19 mouse cellular contexts compared by ENCODE assay signal in genomic region chr9:55695307-55695706, GRCm38 (mm10).
DNase-seq lines count a peak whose midpoint lies in the region; ATAC-seq lines count a peak whose summit lies in the region.
"Had no signal": no experiment of that assay in that cellular context is flagged by ENCODE, and none has a peak within 500 bp of the region (broad histone marks: within the 10 kb centered on the region; RNA-seq: fewer than 3 reads in every experiment).

No protein-coding gene starts in this region.

- no peak overlapping the region for H3K4me2 ChIP-seq in hindbrain, embryonic 15.5 days
- no peak overlapping the region for H3K4me2 ChIP-seq in hindbrain, embryonic 13.5 days
- no peak overlapping the region for H3K4me2 ChIP-seq in forebrain, embryonic 16.5 days (ENCODE audit: low read length)
- H3K4me2 ChIP-seq: embryonic facial prominence, embryonic 12.5 days; heart, embryonic 13.5 days; limb, embryonic 15.5 days had no signal

- H3K4me3 ChIP-seq in hindbrain, embryonic 15.5 days: no peak overlapping the region
- H3K4me3 ChIP-seq in hindbrain, embryonic 13.5 days: no peak overlapping the region
- H3K4me3 ChIP-seq in forebrain, embryonic 16.5 days (replicated peaks; ENCODE audit: low read length): no peak overlapping the region
- H3K4me3 ChIP-seq: embryonic facial prominence, embryonic 12.5 days; heart, embryonic 13.5 days; limb, embryonic 15.5 days had no signal

- no peaks in the 10 kb centered on the region for H3K27me3 ChIP-seq in hindbrain, embryonic 15.5 days
- H3K27me3 ChIP-seq in hindbrain, embryonic 13.5 days: no peaks in the 10 kb centered on the region
- no peaks in the 10 kb centered on the region for H3K27me3 ChIP-seq in forebrain, embryonic 16.5 days (replicated peaks; ENCODE audit: control insufficient read depth, insufficient read depth, low read length)
- H3K27me3 ChIP-seq: embryonic facial prominence, embryonic 12.5 days; heart, embryonic 13.5 days; limb, embryonic 15.5 days had no signal

- H3K9me3 ChIP-seq in hindbrain, embryonic 15.5 days: no peaks in the 10 kb centered on the region
- H3K9me3 ChIP-seq in hindbrain, embryonic 13.5 days: no peaks in the 10 kb centered on the region
- no peaks in the 10 kb centered on the region for H3K9me3 ChIP-seq in forebrain, embryonic 16.5 days (ENCODE audit: control insufficient read depth, low read length)
- H3K9me3 ChIP-seq: embryonic facial prominence, embryonic 12.5 days; G1E; heart, embryonic 13.5 days; limb, embryonic 15.5 days had no signal

- H3K9ac ChIP-seq in hindbrain, embryonic 15.5 days: no peak overlapping the region
- H3K9ac ChIP-seq in hindbrain, embryonic 13.5 days: no peak overlapping the region
- H3K9ac ChIP-seq in forebrain, embryonic 16.5 days (replicated peaks; ENCODE audit: low read depth, low read length): no peak overlapping the region
- H3K9ac ChIP-seq: embryonic facial prominence, embryonic 12.5 days; heart, embryonic 13.5 days; limb, embryonic 15.5 days had no signal

- 0 out of 2 replicates have a peak overlapping the region, but pooled peaks have one; percentile 1 for H3K27ac ChIP-seq in hindbrain, embryonic 15.5 days (replicated peaks)
- no peak overlapping the region for H3K27ac ChIP-seq in hindbrain, embryonic 13.5 days
- no peak overlapping the region for H3K27ac ChIP-seq in forebrain, embryonic 16.5 days (ENCODE audit: low read length)
- H3K27ac ChIP-seq: embryonic facial prominence, embryonic 12.5 days; heart, embryonic 13.5 days; kidney, postnatal 0 days; limb, embryonic 15.5 days; stomach, postnatal 0 days had no signal

- peaks cover 8% of the 10 kb centered on the region; the same call in 1 of the 2 replicates for H3K4me1 ChIP-seq in hindbrain, embryonic 15.5 days (replicated peaks)
- H3K4me1 ChIP-seq in hindbrain, embryonic 13.5 days (replicated peaks): peaks cover 5% of the 10 kb centered on the region; the same call in 1 of the 2 replicates
- H3K4me1 ChIP-seq in forebrain, embryonic 16.5 days (replicated peaks; ENCODE audit: control insufficient read depth, insufficient read depth, low read length): no peaks in the 10 kb centered on the region; the same call in 1 of the 2 replicates
- H3K4me1 ChIP-seq: embryonic facial prominence, embryonic 12.5 days; limb, embryonic 15.5 days had no signal

- WGBS in hindbrain, embryonic 15.5 days: 33% methylated on average over 1 of the region's 1 CpGs
- WGBS in hindbrain, embryonic 13.5 days: 19% methylated on average over 1 of the region's 1 CpGs
- WGBS in forebrain, embryonic 16.5 days: 23% methylated on average over 1 of the region's 1 CpGs

- intact Hi-C loops in left cerebral cortex, postnatal 4 days (cut with DNase I): no loop called here

- no peaks in the 10 kb centered on the region for H3K36me3 ChIP-seq in hindbrain, embryonic 15.5 days
- no peaks in the 10 kb centered on the region for H3K36me3 ChIP-seq in hindbrain, embryonic 13.5 days
- H3K36me3 ChIP-seq in forebrain, embryonic 16.5 days (ENCODE audit: control insufficient read depth, insufficient read depth): no peaks in the 10 kb centered on the region
- H3K36me3 ChIP-seq: embryonic facial prominence, embryonic 12.5 days; G1E; heart, embryonic 13.5 days; limb, embryonic 15.5 days had no signal

- DNase-seq in cerebellum, adult 9-10 months: peak; percentile 5
- no peak for DNase-seq in cerebellum, postnatal 14 days
- peak; percentile 67 for DNase-seq in retina, embryonic 14.5 days (ENCODE audit: low spot score)
- no peak for DNase-seq in right cerebral cortex, adult 2 months (ENCODE audit: low spot score in 2 of 2)
- DNase-seq in left cerebral cortex, postnatal 4 days: no peak
- DNase-seq: cerebellum, adult 11-12 months; heart, postnatal 4 days; thymus, postnatal 14 days had no signal

- ATAC-seq in hindbrain, embryonic 15.5 days (ENCODE audit: low FRiP score, low read depth): no peak
- ATAC-seq in hindbrain, embryonic 13.5 days (ENCODE audit: low FRiP score): no peak
- peak; percentile 33 for ATAC-seq in forebrain, embryonic 16.5 days
- ATAC-seq: CD4-positive, CD25-positive, alpha-beta regulatory T cell, adult 4 months; intestine, postnatal 0 days had no signal

Comparison
In these comparisons a context has a peak if more than half of its experiments do, and no peak if none do; other contexts are left out.
1. DNase-seq: peak in cerebellum, adult 9-10 months (single experiment) and retina, embryonic 14.5 days (single experiment); none in cerebellum, postnatal 14 days (0 of 2), right cerebral cortex, adult 2 months (0 of 2) and left cerebral cortex, postnatal 4 days (single experiment).